Mouse (Mus musculus): Measurements from ENCODE around the gene Ucn3. TPM values are rescaled to one million over a fixed set of nuclear protein-coding genes. Genes with fewer than 3 reads are reported as not detected.

Ucn3 gene
- polyA plus RNA-seq (2012) = 0.03 TPM in 1 of 2 replicates, not detected in the other

DNA sequence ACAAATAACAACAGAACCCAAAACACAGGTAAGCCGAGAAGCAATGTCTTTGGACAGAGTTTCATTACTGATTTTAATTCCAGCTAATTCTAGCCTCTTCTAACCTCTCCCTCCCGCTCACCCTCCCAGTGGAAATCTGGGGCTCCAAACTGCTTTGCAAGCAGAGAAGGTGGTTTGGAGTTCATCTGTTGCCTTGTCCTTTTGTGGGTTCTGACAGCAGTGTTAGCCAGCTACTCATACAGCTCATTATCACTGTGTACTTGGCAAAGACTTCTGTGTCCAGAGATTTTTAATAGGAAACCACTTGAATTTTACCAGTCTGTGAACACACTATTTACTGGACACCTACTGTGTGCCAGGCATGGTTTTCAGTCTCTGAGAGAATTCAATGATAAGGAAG lies at the start of gene Ucn3:
Ucn3 (minus strand) TSS at position 101 of the 400 bp plus-strand sequence.
- TF ChIP-seq GATA1 (IDR thresholded peaks at IDR 0.05; ENCODE audit: low read length) = no peak
- no peak for TF ChIP-seq TAL1 (IDR thresholded peaks at IDR 0.05; ENCODE audit: low read length)
- Histone ChIP-seq H3K9me3 (ENCODE audit: control insufficient read depth, low read length) (no peaks in the 10 kb centered on the region), H3K36me3 (ENCODE audit: control insufficient read depth) (no peaks in the 10 kb centered on the region), H3K27me3 (ENCODE audit: control insufficient read depth) (no peaks in the 10 kb centered on the region), H3K4me3 (replicated peaks) (no peak within 1 kb of the TSS), H3K4me1 (ENCODE audit: control insufficient read depth) (no peaks in the 10 kb centered on the region)

DNA sequence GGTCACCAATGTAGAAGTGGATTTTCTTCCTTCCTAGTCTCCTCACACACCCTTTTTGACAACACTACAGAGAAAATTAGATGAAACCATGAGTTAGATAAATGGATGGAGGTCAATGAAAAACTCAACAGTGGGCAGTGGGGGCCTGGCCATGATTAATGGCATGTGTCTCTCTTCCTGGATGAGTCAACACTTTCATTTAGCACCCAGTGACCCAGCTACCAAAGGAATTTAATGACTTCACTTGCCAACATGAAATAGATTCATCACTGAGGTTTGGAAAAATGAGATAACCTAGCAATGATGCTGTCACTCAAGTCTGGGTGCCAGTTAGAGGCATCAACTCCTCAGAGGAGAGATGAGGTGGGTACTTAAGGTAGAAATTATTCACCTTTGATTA lies 46.9 kb upstream of the Ucn3 start:
- no peaks in the 10 kb centered on the region for H3K9me3 ChIP-seq (ENCODE audit: control insufficient read depth, low read length)
- no peak overlapping the region for H3K4me3 ChIP-seq (replicated peaks)
- TF ChIP-seq TAL1 (IDR thresholded peaks at IDR 0.05; ENCODE audit: low read length) (no peak), GATA1 (IDR thresholded peaks at IDR 0.05; ENCODE audit: low read length) (no peak)
- H3K4me1 ChIP-seq (ENCODE audit: control insufficient read depth) = no peaks in the 10 kb centered on the region
- no peaks in the 10 kb centered on the region for H3K27me3 ChIP-seq (ENCODE audit: control insufficient read depth)
- H3K36me3 ChIP-seq (ENCODE audit: control insufficient read depth) = no peaks in the 10 kb centered on the region

DNA sequence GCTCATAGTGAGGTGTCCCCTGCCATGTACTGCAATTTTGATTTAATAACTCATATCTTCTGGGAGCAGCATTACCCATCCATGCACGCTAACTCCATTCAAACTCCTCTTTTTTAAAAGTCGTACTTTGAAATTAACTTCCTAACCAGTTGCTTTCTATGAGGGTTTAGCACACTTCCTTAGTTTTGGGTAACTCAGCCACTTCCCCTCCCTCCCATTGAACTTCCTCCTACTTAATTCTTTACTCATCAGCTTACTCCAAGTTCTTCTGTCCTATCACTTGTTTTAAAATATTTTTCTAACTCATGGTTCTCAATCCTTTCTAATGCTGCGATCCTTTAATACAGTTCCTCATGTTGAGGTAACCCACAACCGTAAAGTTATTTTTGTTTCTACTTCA lies 23.7 kb upstream of the Ucn3 start:
- Histone ChIP-seq H3K27me3 (ENCODE audit: control insufficient read depth) (no peaks in the 10 kb centered on the region), H3K4me1 (ENCODE audit: control insufficient read depth) (no peaks in the 10 kb centered on the region), H3K9me3 (ENCODE audit: control insufficient read depth, low read length) (no peaks in the 10 kb centered on the region), H3K36me3 (ENCODE audit: control insufficient read depth) (no peaks in the 10 kb centered on the region), H3K4me3 (replicated peaks) (no peak overlapping the region)
- TF ChIP-seq GATA1 (IDR thresholded peaks at IDR 0.05; ENCODE audit: low read length) (no peak), TAL1 (IDR thresholded peaks at IDR 0.05; ENCODE audit: low read length) (no peak)

DNA sequence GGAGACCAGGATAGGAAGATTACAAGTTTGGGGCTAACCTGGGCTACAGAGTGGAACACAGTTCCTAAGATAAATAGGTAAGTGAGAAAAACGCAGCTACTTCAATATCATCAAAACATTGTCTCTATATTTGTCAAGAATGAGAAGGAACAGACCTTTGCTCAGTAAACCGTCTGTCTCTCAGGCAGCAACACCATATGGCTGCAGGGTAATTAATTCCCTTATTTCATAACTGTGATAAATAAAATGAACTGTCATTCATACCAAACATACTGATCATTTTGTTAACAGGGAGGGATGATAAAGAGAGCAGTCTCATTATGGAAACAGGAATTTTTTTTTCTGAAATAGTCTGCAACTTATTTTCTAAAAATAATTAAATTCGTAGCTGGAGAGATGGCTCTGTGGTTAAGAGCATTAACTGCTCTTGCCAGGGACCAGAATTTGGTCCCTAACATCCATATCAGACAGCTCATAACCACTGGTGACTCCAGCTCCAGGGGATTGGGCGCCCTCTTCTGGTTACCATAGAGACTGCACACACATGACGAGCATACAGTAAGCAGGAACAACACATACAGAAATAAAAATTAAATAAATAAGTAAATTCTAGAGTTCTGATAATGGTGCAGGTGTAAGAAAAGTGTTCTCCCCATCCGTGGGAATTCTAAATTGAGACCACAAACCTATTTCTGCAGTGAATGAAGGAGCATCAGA lies 6.2 kb upstream of the Ucn3 start:
- Histone ChIP-seq H3K4me3 (replicated peaks) (no peak overlapping the region), H3K9me3 (ENCODE audit: control insufficient read depth, low read length) (peaks cover 3% of the 10 kb centered on the region; the same call in 1 of the 2 replicates), H3K27me3 (ENCODE audit: control insufficient read depth) (no peaks in the 10 kb centered on the region), H3K4me1 (ENCODE audit: control insufficient read depth) (no peaks in the 10 kb centered on the region), H3K36me3 (ENCODE audit: control insufficient read depth) (no peaks in the 10 kb centered on the region)
- TF ChIP-seq TAL1 (IDR thresholded peaks at IDR 0.05; ENCODE audit: low read length) = no peak
- TF ChIP-seq GATA1 (IDR thresholded peaks at IDR 0.05; ENCODE audit: low read length) = no peak

DNA sequence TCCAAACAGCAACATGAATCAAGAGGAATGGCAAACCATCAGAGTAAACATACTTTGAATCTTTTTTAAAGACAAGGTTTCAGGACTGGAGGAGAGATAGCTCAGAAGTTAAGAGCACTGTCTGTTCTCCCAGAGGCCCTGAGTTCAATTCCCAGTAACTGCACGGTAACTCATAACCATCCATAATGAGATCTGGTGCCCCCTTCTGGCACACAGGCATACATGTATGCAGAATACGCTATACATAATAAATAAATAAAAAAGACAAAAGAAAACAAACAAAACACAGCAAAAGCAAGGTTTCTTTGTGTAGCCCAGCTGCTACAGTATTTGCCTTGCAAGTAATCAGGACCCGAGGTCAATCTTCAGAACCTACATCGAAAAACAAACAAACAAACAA lies 4.3 kb upstream of the Ucn3 start:
- H3K27me3 ChIP-seq (ENCODE audit: control insufficient read depth) = no peaks in the 10 kb centered on the region
- no peak overlapping the region for H3K4me3 ChIP-seq (replicated peaks)
- no peaks in the 10 kb centered on the region for H3K36me3 ChIP-seq (ENCODE audit: control insufficient read depth)
- H3K9me3 ChIP-seq (ENCODE audit: control insufficient read depth, low read length) = peaks cover 3% of the 10 kb centered on the region; the same call in 1 of the 2 replicates
- no peaks in the 10 kb centered on the region for H3K4me1 ChIP-seq (ENCODE audit: control insufficient read depth)
- no peak for TF ChIP-seq GATA1 (IDR thresholded peaks at IDR 0.05; ENCODE audit: low read length)
- TF ChIP-seq TAL1 (IDR thresholded peaks at IDR 0.05; ENCODE audit: low read length) = no peak

DNA sequence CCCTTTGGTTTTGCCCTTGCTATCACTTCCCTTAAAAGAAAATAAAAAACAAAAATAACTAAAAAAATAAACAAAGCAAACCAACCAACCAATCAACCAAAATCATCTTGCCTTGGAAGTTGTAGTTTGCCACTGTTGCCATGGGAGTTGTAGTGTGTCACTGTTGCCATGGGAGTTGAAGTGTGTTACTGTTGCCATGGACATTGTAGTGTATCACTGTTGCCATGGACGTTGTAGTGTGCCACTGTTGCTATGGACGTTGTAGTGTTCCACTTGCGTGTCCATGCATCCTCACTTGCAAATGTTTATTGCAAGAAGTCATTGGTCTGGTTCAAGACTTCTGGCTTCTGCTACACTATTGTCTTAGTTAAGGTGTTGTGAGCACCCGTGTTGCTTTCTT lies 2.1 kb upstream of the Ucn3 start:
- TF ChIP-seq TAL1 (IDR thresholded peaks at IDR 0.05; ENCODE audit: low read length) = no peak
- no peak for TF ChIP-seq GATA1 (IDR thresholded peaks at IDR 0.05; ENCODE audit: low read length)
- Histone ChIP-seq H3K36me3 (ENCODE audit: control insufficient read depth) (no peaks in the 10 kb centered on the region), H3K4me3 (replicated peaks) (no peak overlapping the region), H3K27me3 (ENCODE audit: control insufficient read depth) (no peaks in the 10 kb centered on the region), H3K9me3 (ENCODE audit: control insufficient read depth, low read length) (peaks cover 3% of the 10 kb centered on the region; the same call in 1 of the 2 replicates), H3K4me1 (ENCODE audit: control insufficient read depth) (no peaks in the 10 kb centered on the region)

DNA sequence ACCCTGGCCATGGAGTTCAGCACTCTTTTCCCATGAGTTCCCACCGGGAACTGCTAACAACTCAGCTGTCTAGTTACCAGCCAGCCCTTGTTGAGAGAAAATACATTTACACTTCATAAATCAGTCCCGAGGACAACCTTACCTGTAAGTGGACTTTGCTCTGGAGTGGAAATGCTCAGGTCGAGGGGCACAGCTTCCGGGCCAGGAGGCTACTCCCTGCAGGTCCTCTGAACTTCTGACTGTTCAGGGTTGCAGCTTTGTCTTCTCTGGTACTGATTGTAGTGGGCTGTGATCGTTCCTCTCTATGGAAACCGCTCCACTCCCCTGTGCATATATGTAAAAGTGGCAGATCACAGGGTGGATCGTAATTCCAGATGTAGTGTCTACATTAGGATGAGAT lies 450 bp downstream of the Ucn3 start:
- Histone ChIP-seq H3K36me3 (ENCODE audit: control insufficient read depth) (no peaks in the 10 kb centered on the region), H3K27me3 (ENCODE audit: control insufficient read depth) (no peaks in the 10 kb centered on the region), H3K4me1 (ENCODE audit: control insufficient read depth) (no peaks in the 10 kb centered on the region), H3K4me3 (replicated peaks) (no peak overlapping the region), H3K9me3 (ENCODE audit: control insufficient read depth, low read length) (no peaks in the 10 kb centered on the region)
- no peak for TF ChIP-seq TAL1 (IDR thresholded peaks at IDR 0.05; ENCODE audit: low read length)
- TF ChIP-seq GATA1 (IDR thresholded peaks at IDR 0.05; ENCODE audit: low read length) = no peak

DNA sequence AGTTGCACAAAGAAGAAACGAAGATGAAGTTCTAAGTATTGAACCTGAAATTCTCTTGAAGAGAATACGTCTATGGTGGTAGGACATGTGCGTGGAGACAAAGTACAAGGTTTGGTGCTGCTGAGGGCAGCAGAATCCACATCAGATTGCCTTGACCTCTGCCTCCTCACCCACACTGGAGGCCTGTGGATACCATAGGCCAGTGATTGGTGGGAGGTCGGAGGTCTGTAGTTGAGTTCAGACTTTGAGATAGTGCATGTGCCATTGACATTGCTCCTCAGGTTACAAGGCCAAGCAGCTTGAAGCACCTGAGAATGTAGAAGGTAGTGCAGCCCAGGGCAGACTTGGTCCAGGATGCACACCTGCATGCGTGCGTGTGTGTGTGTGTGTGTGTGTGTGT lies 19.1 kb downstream of the Ucn3 start:
- H3K4me3 ChIP-seq (replicated peaks) = no peak overlapping the region
- H3K27me3 ChIP-seq (ENCODE audit: control insufficient read depth) = 0 out of 2 replicates have a peak, but pooled peaks cover 4% of the 10 kb centered on the region
- H3K9me3 ChIP-seq (ENCODE audit: control insufficient read depth, low read length) = no peaks in the 10 kb centered on the region
- no peaks in the 10 kb centered on the region for H3K4me1 ChIP-seq (ENCODE audit: control insufficient read depth)
- no peaks in the 10 kb centered on the region for H3K36me3 ChIP-seq (ENCODE audit: control insufficient read depth)
- no peak for TF ChIP-seq GATA1 (IDR thresholded peaks at IDR 0.05; ENCODE audit: low read length)
- TF ChIP-seq TAL1 (IDR thresholded peaks at IDR 0.05; ENCODE audit: low read length) = no peak

DNA sequence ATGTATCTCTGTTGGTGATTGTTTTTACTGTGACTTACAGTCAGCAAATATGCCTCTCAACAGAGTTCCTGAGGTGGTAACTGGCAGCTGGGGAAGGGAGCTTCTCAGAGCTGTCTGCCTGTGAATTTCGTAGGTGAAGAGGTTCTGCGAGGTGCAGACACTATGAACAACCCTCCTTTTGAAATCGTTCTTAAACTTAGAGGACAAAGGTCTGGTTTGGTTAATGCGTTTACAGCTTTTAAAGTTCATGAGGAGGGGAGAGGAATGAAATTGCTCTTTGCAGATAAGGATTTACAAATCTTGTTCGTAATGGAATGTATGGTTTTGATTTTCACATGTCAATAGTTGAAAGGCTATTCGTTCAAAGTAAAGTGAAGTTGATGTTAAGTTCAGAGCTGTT lies 19.5 kb downstream of the Ucn3 start:
- Histone ChIP-seq H3K36me3 (ENCODE audit: control insufficient read depth) (no peaks in the 10 kb centered on the region), H3K9me3 (ENCODE audit: control insufficient read depth, low read length) (no peaks in the 10 kb centered on the region), H3K4me3 (replicated peaks) (no peak overlapping the region), H3K4me1 (ENCODE audit: control insufficient read depth) (no peaks in the 10 kb centered on the region), H3K27me3 (ENCODE audit: control insufficient read depth) (0 out of 2 replicates have a peak, but pooled peaks cover 4% of the 10 kb centered on the region)
- no peak for TF ChIP-seq TAL1 (IDR thresholded peaks at IDR 0.05; ENCODE audit: low read length)
- no peak for TF ChIP-seq GATA1 (IDR thresholded peaks at IDR 0.05; ENCODE audit: low read length)

All from erythroblast, embryonic 14.5 days (primary cell).